Mouse (Mus musculus): ENCODE results near the gene Arl6ip1. TPM values are rescaled to one million over a fixed set of nuclear protein-coding genes. Genes with fewer than 3 reads are reported as not detected.

The Arl6ip1 gene
- total RNA-seq, 2 experiments from 2014 or later = 177 to 189 TPM

Other genes with a start within 250 kb of the Arl6ip1 start
- 100 to 1,000 TPM; 738 to 789 TPM for gene Rps15a, start 13.5 kb downstream of the Arl6ip1 start, total RNA-seq (2021)
- 10 to 100 TPM; 81.4 to 88.6 TPM for gene Smg1, start 114.0 kb upstream of the Arl6ip1 start, total RNA-seq (2021)

Measured in left cerebral cortex, postnatal 4 days (tissue).